ENCODE assay signal across 7 mouse cellular contexts in the genomic region with DNA sequence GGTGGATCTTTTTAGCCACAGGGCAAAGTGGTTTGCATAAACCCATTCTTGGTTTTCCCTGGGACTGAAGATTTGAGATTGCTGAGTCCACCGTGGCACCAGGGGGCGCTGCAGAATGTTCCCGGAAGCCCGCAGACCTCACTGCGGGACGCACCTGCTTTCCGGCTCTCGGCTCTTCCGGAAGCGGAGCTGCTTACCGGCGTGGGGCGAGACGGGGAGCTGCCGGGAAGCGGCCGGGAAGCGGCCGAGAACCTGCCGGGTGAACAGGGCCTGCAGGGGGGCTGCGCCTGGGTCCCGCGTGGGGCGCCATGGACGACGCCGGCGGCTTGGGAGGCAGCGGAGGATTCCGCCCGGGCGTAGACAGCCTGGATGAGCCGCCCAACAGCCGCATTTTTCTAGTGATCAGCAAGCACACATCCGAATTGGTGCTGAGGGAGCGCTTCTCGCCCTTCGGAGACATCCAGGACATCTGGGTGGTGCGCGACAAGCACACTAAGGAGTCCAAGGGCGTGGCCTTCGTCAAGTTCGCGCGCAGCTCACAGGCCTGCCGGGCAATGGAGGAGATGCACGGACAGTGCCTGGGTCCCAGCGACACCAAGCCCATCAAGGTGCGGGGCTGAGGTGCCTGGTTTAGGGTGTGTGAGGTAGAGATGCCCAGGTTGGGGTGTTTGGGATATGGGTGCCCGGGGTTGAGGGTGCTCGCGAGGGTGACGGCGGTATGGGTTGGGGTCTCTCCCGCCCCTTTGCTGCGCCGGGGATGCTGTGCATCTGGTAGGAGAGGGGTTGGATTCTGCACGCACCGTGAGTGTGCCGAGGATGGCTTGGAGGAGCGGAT. TPM values are rescaled to one million over a fixed set of nuclear protein-coding genes. Genes with fewer than 3 reads are reported as not detected.
DNase-seq lines count a peak whose midpoint lies in the region; ATAC-seq lines count a peak whose summit lies in the region.

A gene (plus strand): TSS at position 164 of the 835 bp plus-strand sequence.

- H3K9ac ChIP-seq in embryonic facial prominence, embryonic 12.5 days = peak within 1 kb of the TSS; percentile 81
- peak within 1 kb of the TSS; percentile 86 for H3K9ac ChIP-seq in limb, embryonic 11.5 days (ENCODE audit: low read length)
- peak within 1 kb of the TSS; percentile 81 for H3K9ac ChIP-seq in midbrain, embryonic 14.5 days (replicated peaks; ENCODE audit: low read length)

- H3K27ac ChIP-seq in embryonic facial prominence, embryonic 12.5 days = peak within 1 kb of the TSS; percentile 67; the same call in 1 of the 2 replicates
- no peak within 1 kb of the TSS for H3K27ac ChIP-seq in limb, embryonic 11.5 days (replicated peaks; ENCODE audit: low read depth, low read length)
- peak within 1 kb of the TSS; percentile 67 for H3K27ac ChIP-seq in midbrain, embryonic 14.5 days (replicated peaks; ENCODE audit: low read depth, low read length)

- under 1% methylated on average over 61 of the region's 61 CpGs for WGBS in embryonic facial prominence, embryonic 12.5 days
- under 1% methylated on average over 61 of the region's 61 CpGs for WGBS in limb, embryonic 11.5 days
- WGBS in midbrain, embryonic 14.5 days = under 1% methylated on average over 61 of the region's 61 CpGs

- H3K27me3 ChIP-seq in embryonic facial prominence, embryonic 12.5 days = no peaks in the 10 kb centered on the region
- no peaks in the 10 kb centered on the region for H3K27me3 ChIP-seq in limb, embryonic 11.5 days (ENCODE audit: control insufficient read depth, insufficient read depth, low read length)
- H3K27me3 ChIP-seq in midbrain, embryonic 14.5 days (ENCODE audit: control insufficient read depth, insufficient read depth, low read length) = no peaks in the 10 kb centered on the region

- peaks cover 5% of the 10 kb centered on the region; the same call in 1 of the 2 replicates for H3K4me1 ChIP-seq in embryonic facial prominence, embryonic 12.5 days
- peaks cover 5% of the 10 kb centered on the region; the same call in 1 of the 2 replicates for H3K4me1 ChIP-seq in limb, embryonic 11.5 days (ENCODE audit: control insufficient read depth, insufficient read depth, low read length)
- peaks cover 8% of the 10 kb centered on the region for H3K4me1 ChIP-seq in midbrain, embryonic 14.5 days (ENCODE audit: control insufficient read depth, insufficient read depth, low read length)

- peak within 1 kb of the TSS; percentile 70 for H3K4me2 ChIP-seq in embryonic facial prominence, embryonic 12.5 days (replicated peaks)
- H3K4me2 ChIP-seq in limb, embryonic 11.5 days (ENCODE audit: low read depth, severe bottlenecking) = peak within 1 kb of the TSS; percentile 92
- peak within 1 kb of the TSS; percentile 79 for H3K4me2 ChIP-seq in midbrain, embryonic 14.5 days (ENCODE audit: low read length)

- peak within 1 kb of the TSS; percentile 98 for H3K4me3 ChIP-seq in embryonic facial prominence, embryonic 12.5 days
- peak within 1 kb of the TSS; percentile 85 for H3K4me3 ChIP-seq in limb, embryonic 11.5 days (ENCODE audit: low read depth, low read length)
- H3K4me3 ChIP-seq in midbrain, embryonic 14.5 days (replicated peaks; ENCODE audit: low read depth, low read length) = peak within 1 kb of the TSS; percentile 95

- peaks cover 24% of the 10 kb centered on the region for H3K36me3 ChIP-seq in embryonic facial prominence, embryonic 12.5 days
- H3K36me3 ChIP-seq in limb, embryonic 11.5 days (ENCODE audit: control insufficient read depth, insufficient read depth, low read length) = 0 out of 2 replicates have a peak, but pooled peaks cover 2% of the 10 kb centered on the region
- H3K36me3 ChIP-seq in midbrain, embryonic 14.5 days (ENCODE audit: control insufficient read depth, insufficient read depth, low read length) = peaks cover 31% of the 10 kb centered on the region

- no peaks in the 10 kb centered on the region for H3K9me3 ChIP-seq in embryonic facial prominence, embryonic 12.5 days
- H3K9me3 ChIP-seq in limb, embryonic 11.5 days (ENCODE audit: control insufficient read depth, low read length) = no peaks in the 10 kb centered on the region
- no peaks in the 10 kb centered on the region for H3K9me3 ChIP-seq in midbrain, embryonic 14.5 days (ENCODE audit: control insufficient read depth, low read length)

- peak; percentile 91 for DNase-seq in adrenal gland, postnatal 25 days
- peak; percentile 97 for DNase-seq in heart, adult 11 months
- DNase-seq in kidney, adult 18-20 months = peak; percentile 91
- peak; percentile 93 for DNase-seq in limb, embryonic 11.5 days (ENCODE audit: low spot score)
- DNase-seq in midbrain, embryonic 14.5 days = peak; percentile 96
- DNase-seq in spleen, adult 18-20 months = peak; percentile 74 to 89

- peak; percentile 88 for ATAC-seq in embryonic facial prominence, embryonic 12.5 days (ENCODE audit: insufficient number of reproducible peaks, insufficient read depth, low FRiP score, low TSS enrichment)
- peak; percentile 80 for ATAC-seq in limb, embryonic 11.5 days (ENCODE audit: insufficient number of reproducible peaks, low FRiP score, low TSS enrichment, low read depth)
- ATAC-seq in midbrain, embryonic 14.5 days (ENCODE audit: low FRiP score, low TSS enrichment) = peak; percentile 92

RNA-seq across cellular contexts. Expression of the gene that starts here (rescaled TPM):
- total RNA-seq in adrenal gland, postnatal 25 days (2021) = 49.2 and 61.7 TPM in 2 replicates
- polyA plus RNA-seq in embryonic facial prominence, embryonic 12.5 days (2016; fragmentation: Nextera tagmentation; extraction: Ambion mirVana) = 17.2 and 17.6 TPM in 2 replicates
- polyA plus RNA-seq in limb, embryonic 11.5 days (2014; fragmentation: Nextera tagmentation; extraction: Ambion mirVana) = 16.3 and 16.8 TPM in 2 replicates
- polyA plus RNA-seq in midbrain, embryonic 14.5 days (2014; fragmentation: Nextera tagmentation; extraction: Ambion mirVana) = 17.4 and 19.5 TPM in 2 replicates
